Mouse (Mus musculus) intestine, embryonic 16.5 days (tissue): Measurements from ENCODE around the gene Gm20388. TPM values are rescaled to one million over a fixed set of nuclear protein-coding genes. Genes with fewer than 3 reads are reported as not detected.
A peak's percentile ranks its signal among the peaks of the same experiment; 100 is the strongest.

ENCODE experiments used
- ATAC-seq: fragments of 200-750 bp; cut with Nextera tagmentation; 2 replicates; pipeline ENCODE4 v1.8.0; 2017; ENCODE audit warnings: moderate TSS enrichment, moderate library complexity
- H3K27ac ChIP-seq: fragments of 300-500 bp; sonication (generic); 2 replicates; pipeline ENCODE4 v1.5.1; 2014; ENCODE audit warnings: mild to moderate bottlenecking, low read length
- H3K27me3 ChIP-seq: fragments of 300-500 bp; sonication (generic); replicated peaks from 2 replicates; pipeline ENCODE4 v1.6.1; 2014; ENCODE audit warnings: low read length, control low read depth, mixed read lengths; ENCODE audit not compliant: control insufficient read depth, insufficient read depth
- H3K36me3 ChIP-seq: fragments of 300-500 bp; sonication (generic); 2 replicates; pipeline ENCODE4 v1.6.1; 2014; ENCODE audit warnings: low read length, control low read depth; ENCODE audit not compliant: control insufficient read depth, insufficient read depth
- H3K4me1 ChIP-seq: fragments of 300-500 bp; sonication (generic); 2 replicates; pipeline ENCODE4 v1.6.1; 2014; ENCODE audit warnings: low read length, control low read depth, mixed read lengths; ENCODE audit not compliant: control insufficient read depth, insufficient read depth
- H3K4me2 ChIP-seq: fragments of 300-500 bp; sonication (generic); 2 replicates; pipeline ENCODE4 v1.6.1; 2014; ENCODE audit warnings: low read depth, low read length, control low read depth
- H3K4me3 ChIP-seq: fragments of 300-500 bp; sonication (generic); 2 replicates; pipeline ENCODE4 v1.5.1; 2014; ENCODE audit warnings: mild to moderate bottlenecking, low read length
- H3K9ac ChIP-seq: fragments of 300-500 bp; sonication (generic); 2 replicates; pipeline ENCODE4 v1.6.1; 2014; ENCODE audit warnings: low read depth, low read length
- H3K9me3 ChIP-seq: fragments of 300-500 bp; sonication (generic); 2 replicates; pipeline ENCODE4 v1.6.1; 2016; ENCODE audit warnings: low read length, control low read depth; ENCODE audit not compliant: control insufficient read depth
- WGBS: fragments of 180-500 bp; shearing (Covaris S2); extraction: QIAGEN DNeasy Blood & Tissue Kit; methylation state at CpG from one replicate; pipeline ENCODE4 v1.1.7; 2014; 5-methylcytosine and 5-hydroxymethylcytosine counted together
- polyA plus RNA-seq: library from polyadenylated mRNA; unstranded; fragments of >200 nt; fragmentation: Nextera tagmentation; extraction: Ambion mirVana; gene quantifications from 2 replicates; pipeline ENCODE4 v1.2.1, GENCODE M21; 2015

Gm20388 gene
- polyA plus RNA-seq, 1 experiment from 2014 or later, result 5.8 TPM

DNA sequence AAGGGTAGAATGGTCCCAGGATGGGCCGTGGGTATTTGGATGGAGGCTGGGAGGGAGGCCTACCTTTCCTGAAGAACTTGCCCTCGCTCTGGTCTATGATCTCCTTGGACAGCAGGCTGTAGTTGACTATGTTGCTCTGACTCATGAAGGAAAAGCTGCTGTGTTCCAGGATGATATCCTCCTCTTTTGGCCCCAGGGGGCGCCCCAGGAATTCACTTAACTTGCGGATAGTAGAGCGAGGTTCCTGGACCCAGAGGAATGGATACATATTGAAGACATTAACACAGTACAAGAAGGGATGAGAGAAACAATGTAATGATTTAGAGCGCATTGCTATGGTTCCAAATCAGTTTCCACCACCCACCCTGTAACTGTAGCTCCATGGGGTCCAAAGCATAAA is 3234.6 kb downstream of the Gm20388 start:
- Histone ChIP-seq H3K9me3 (no peaks in the 10 kb centered on the region), H3K4me3 (no peak overlapping the region), H3K9ac (no peak overlapping the region), H3K4me1 (peaks cover 6% of the 10 kb centered on the region; the same call in 1 of the 2 replicates), H3K27ac (no peak overlapping the region), H3K36me3 (no peaks in the 10 kb centered on the region), H3K4me2 (no peak overlapping the region), H3K27me3 (no peaks in the 10 kb centered on the region)
- ATAC-seq, result no peak
- 67% methylated on average over 6 of the region's 6 CpGs for WGBS

DNA sequence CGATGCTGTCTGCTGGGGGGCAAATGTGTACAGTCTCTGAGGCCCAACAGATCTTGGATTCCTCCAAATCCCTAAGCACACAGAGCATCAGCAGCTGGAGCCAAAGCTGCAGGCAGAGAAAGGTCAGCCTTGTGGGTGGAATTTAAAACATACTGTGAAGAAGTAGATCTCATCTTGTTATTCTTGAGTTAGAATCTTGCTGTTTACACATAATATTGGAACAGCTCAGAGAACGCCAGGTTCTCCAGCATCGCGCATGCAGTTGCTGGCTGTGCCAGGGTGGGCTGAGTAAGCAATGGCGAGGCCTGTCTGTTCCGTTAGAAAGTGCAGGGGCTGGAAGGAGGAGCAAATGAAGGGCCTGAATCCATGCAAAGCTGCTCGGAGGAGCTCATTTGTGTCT is 3235.7 kb downstream of the Gm20388 start:
- Histone ChIP-seq H3K9me3 (no peaks in the 10 kb centered on the region), H3K4me3 (no peak overlapping the region), H3K27ac (peak overlapping the region; percentile 80), H3K9ac (no peak overlapping the region), H3K36me3 (no peaks in the 10 kb centered on the region), H3K27me3 (no peaks in the 10 kb centered on the region), H3K4me1 (peaks cover 6% of the 10 kb centered on the region; the same call in 1 of the 2 replicates), H3K4me2 (no peak overlapping the region)
- no peak for ATAC-seq
- 45% methylated on average over 7 of the region's 7 CpGs for WGBS

DNA sequence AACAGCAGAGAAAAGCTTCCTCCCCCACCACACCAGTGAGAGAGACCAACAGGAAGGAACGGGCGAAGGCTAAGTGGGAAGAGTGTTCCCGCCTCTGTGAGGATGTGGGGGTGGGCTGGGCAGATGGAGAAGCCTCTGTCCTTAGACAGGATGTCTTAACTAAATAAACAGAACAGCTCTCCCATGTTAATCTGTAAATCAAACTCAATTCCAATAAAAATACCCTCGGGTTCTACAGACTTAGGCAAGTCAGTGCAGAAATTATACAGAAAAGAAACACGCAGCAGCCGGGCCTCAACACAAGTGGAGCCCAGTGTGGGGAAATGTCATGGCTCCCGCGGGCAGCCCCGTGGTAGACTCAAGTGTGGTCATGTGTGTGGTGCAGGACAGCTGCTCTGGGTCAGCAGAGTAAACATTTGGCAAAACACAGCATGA is 3240.1 kb downstream of the Gm20388 start:
- WGBS, result 35% methylated on average over 9 of the region's 9 CpGs
- Histone ChIP-seq H3K27ac (peak overlapping the region; percentile 68), H3K27me3 (no peaks in the 10 kb centered on the region), H3K36me3 (no peaks in the 10 kb centered on the region), H3K4me1 (0 out of 2 replicates have a peak, but pooled peaks cover 3% of the 10 kb centered on the region), H3K9ac (no peak overlapping the region), H3K9me3 (no peaks in the 10 kb centered on the region), H3K4me3 (no peak overlapping the region), H3K4me2 (no peak overlapping the region)
- peak; percentile 77 for ATAC-seq

DNA sequence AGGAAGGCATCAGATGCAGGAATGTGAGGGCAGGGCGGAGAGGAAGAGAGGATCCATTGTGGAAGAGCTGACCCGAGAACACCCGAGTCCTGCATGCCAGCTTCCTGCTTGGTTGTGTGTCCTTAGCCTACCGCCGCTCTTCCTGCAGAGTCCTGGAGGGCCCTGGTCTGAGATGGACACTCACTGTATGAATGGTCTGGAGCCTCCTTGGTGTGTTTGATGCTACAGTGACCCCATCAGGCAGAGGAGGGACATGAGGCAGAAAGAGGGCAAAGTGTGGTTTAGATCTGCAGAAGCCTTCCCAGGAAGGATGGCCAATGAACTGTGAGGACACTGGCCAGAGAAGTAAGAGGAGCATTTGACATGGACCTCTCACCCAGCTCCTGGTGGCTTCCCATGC is 3244.5 kb downstream of the Gm20388 start:
- no peak for ATAC-seq
- WGBS, result 77% methylated on average over 5 of the region's 5 CpGs
- Histone ChIP-seq H3K36me3 (no peaks in the 10 kb centered on the region), H3K4me2 (no peak overlapping the region), H3K27me3 (no peaks in the 10 kb centered on the region), H3K9ac (no peak overlapping the region), H3K4me3 (no peak overlapping the region), H3K27ac (no peak overlapping the region), H3K9me3 (no peaks in the 10 kb centered on the region), H3K4me1 (peaks cover 9% of the 10 kb centered on the region; the same call in 1 of the 2 replicates)

DNA sequence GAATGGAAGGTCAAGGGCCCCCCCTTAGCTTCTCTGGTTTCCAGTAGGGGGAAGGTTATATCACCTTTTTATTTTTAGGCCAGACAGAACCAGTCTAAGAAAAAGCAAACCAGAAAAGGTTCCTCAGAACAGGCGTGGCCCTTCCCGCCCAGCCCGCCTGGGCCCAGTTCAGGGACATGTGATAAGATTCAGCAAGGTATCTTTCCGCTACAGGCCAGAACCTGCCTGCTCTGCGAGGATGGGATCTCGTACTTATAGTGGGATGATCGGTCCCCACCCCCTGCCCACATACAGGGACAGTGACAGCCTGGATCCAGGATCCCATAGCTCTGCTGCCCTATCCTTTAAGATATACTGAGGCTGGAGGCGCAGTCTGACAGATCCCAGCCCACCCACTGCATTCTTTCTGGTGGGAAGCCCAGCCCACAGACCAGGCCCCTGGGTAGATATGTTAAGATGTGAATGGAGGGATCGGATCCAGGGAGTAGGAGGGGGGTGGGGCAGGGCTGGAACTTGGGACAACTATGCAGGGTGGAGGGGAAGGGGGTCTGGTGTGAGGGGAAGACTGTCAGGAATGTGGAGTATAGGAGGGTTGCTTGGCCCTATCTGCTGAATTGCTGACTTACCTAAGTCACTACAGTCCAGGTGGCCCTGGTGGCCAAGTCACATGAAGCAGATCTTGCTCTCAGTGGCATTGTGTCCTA is 3245.6 kb downstream of the Gm20388 start:
- peak; percentile 50; the same call in 1 of the 2 replicates for ATAC-seq
- Histone ChIP-seq H3K9me3 (no peaks in the 10 kb centered on the region), H3K27ac (no peak overlapping the region), H3K36me3 (no peaks in the 10 kb centered on the region), H3K27me3 (no peaks in the 10 kb centered on the region), H3K4me3 (no peak overlapping the region), H3K4me1 (peaks cover 9% of the 10 kb centered on the region; the same call in 1 of the 2 replicates), H3K9ac (peak overlapping the region; percentile 23; the same call in 1 of the 2 replicates), H3K4me2 (no peak overlapping the region)
- 61% methylated on average over 9 of the region's 9 CpGs for WGBS

DNA sequence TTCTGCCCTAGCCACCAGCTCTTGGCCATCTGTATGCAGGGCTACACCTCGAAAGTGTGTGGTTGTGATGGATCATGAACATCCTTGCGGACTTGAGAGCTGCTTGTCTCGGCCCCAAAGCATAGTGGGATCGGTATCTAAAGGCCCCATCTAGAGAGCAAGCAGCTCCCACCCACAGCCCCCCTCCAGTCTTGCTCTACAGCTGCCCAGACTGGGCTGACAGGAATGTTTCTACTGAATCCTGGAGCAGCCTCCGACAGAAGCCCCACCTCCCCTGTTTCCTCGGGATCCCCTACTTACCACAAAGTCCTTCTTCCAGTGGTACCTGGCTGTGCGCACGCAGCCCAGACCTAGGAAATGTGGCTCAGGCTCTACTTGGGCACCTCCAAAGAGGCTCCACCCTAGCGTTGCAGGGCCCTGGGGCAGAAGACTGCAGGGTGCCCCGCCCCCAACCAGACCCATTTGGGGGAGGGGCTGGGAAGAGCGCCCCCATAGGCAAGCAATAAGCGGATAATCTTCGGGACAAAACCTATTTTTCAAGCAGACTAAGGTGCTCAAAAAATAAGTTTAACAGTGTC is 3247.3 kb downstream of the Gm20388 start, which contains the start of gene Sult5a1:
TSS of gene Sult5a1 (minus strand) at position 428 of the 578 bp plus-strand sequence.
- H3K27me3 ChIP-seq, result no peaks in the 10 kb centered on the region
- ATAC-seq, result peak; percentile 46; the same call in 1 of the 2 replicates
- peak within 1 kb of the TSS; percentile 26 for H3K4me3 ChIP-seq
- H3K4me1 ChIP-seq, result peaks cover 9% of the 10 kb centered on the region; the same call in 1 of the 2 replicates
- peak within 1 kb of the TSS; percentile 47; the same call in 1 of the 2 replicates for H3K9ac ChIP-seq
- H3K9me3 ChIP-seq, result no peaks in the 10 kb centered on the region
- peak within 1 kb of the TSS; percentile 41; the same call in 1 of the 2 replicates for H3K4me2 ChIP-seq
- H3K27ac ChIP-seq, result no peak within 1 kb of the TSS
- no peaks in the 10 kb centered on the region for H3K36me3 ChIP-seq
- 26% methylated on average over 13 of the region's 13 CpGs for WGBS

DNA sequence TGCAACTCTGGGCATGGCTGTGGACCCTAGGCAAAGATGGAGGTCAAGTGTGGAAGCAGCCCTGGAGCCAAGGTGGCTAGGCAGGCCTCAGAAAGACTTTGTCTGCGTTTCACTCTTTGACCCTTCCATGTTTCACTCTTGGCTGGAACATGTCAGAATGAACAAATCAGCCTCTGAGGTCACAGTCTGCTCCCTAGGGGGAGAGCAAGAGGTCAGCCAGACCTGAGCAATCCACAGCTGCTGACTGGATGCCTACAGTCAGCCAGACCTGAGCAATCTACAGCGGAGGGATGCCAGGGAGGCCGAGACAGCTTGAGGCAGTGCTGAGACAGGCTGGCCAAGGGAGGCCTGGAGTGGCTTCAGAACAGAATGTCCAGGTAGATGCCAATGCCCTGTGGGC is 3270.8 kb downstream of the Gm20388 start:
- no peak overlapping the region for H3K4me2 ChIP-seq
- H3K9me3 ChIP-seq, result peaks cover 4% of the 10 kb centered on the region
- no peaks in the 10 kb centered on the region for H3K36me3 ChIP-seq
- ATAC-seq, result 0 out of 2 replicates have a peak, but pooled peaks have one; percentile 38
- no peak overlapping the region for H3K9ac ChIP-seq
- no peak overlapping the region for H3K27ac ChIP-seq
- WGBS, result 60% methylated on average over 3 of the region's 3 CpGs
- no peaks in the 10 kb centered on the region for H3K4me1 ChIP-seq
- H3K27me3 ChIP-seq, result no peaks in the 10 kb centered on the region
- no peak overlapping the region for H3K4me3 ChIP-seq

DNA sequence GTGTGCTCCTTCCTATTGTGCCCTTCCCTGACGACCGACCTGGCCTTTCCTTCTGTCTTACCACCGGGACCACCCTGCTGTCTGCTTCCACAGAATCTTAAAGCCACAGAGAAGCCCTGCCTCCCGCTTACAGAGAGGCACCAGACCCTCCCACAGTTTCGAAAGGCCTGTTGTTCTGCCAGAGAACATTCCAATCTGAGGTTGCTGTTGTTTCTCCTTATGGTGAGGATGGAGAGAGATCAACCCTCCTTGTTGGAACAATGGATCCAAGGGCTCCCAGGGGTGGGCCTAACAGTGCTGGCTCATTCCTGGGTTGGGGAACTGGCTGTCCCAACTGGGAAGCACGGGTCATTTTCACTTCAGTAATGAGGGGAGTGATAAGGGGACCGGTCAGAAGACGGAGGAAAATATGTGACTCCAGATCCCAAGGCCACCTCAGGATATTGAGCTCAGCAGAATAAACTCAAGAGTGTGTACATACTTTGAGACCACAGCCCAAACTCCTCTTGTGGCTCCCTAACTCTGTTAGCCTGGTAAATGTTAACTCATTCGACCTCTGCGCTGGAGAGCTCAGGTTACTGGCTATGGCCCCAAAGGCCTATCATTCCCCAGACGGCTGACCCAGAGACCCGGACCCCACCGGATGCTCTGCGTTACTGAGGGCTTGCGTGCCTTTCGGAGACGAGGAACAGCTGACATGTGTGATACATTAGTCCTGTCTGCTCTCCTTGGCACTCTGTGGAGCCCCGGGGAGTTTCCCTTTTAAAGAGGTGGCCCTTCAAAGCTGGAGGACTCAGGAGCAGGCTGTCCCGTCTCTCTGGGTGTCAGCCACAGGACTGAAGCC is 3275.1 kb downstream of the Gm20388 start, which contains the start of gene Dpep1:
TSS of gene Dpep1 (plus strand) at position 677 of the 844 bp plus-strand sequence.
- Histone ChIP-seq H3K27me3 (no peaks in the 10 kb centered on the region), H3K4me3 (no peak within 1 kb of the TSS), H3K9ac (peak within 1 kb of the TSS; percentile 43), H3K27ac (peak within 1 kb of the TSS; percentile 23), H3K9me3 (no peaks in the 10 kb centered on the region), H3K4me2 (no peak within 1 kb of the TSS), H3K4me1 (peaks cover 14% of the 10 kb centered on the region), H3K36me3 (no peaks in the 10 kb centered on the region)
- ATAC-seq, result no peak
- 27% methylated on average over 19 of the region's 19 CpGs for WGBS

DNA sequence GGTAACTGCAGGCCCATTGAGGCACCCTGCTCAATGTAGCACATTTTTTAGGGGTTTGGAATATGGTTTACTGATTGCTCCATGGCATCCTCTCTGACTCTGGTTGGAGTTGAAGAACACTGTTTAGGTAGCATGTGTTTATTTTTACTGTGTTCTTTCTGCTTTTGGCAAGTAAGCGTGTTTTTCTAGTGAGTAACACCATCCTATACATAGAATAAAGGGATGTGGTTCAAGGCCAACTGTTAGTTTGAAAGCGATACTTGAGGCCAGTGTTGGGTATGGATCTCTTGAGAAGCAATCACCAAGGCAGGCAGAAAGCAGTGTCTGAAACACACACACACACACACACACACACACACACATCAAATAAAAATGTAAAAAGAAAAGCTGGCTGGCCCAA is 3277.4 kb downstream of the Gm20388 start:
- Histone ChIP-seq H3K4me1 (peaks cover 20% of the 10 kb centered on the region), H3K36me3 (no peaks in the 10 kb centered on the region), H3K27me3 (no peaks in the 10 kb centered on the region), H3K4me3 (no peak overlapping the region), H3K9me3 (no peaks in the 10 kb centered on the region), H3K27ac (no peak overlapping the region), H3K4me2 (no peak overlapping the region), H3K9ac (no peak overlapping the region)
- ATAC-seq, result no peak
- 79% methylated on average over 2 of the region's 2 CpGs for WGBS
